Mouse (Mus musculus) MEL (cell line): ENCODE data around the gene Exoc4.

Experiments used
- CTCF ChIP-seq, 3 experiments: IDR thresholded peaks in 2 of 3; conservative IDR thresholded peaks in 1 of 3; 2 replicates each; pipeline ENCODE4 v1.5.1; 2011 to 2012; ENCODE audit warnings: low read length in 3 of 3, low read depth in 2 of 3, mild to moderate bottlenecking in 2 of 3, improper control_type of control experiment in 1 of 3, inconsistent platforms in 1 of 3, mixed read lengths in 1 of 3, moderate library complexity in 1 of 3; ENCODE audit not compliant: control insufficient read depth in 1 of 3, insufficient read depth in 1 of 3, poor library complexity in 1 of 3, severe bottlenecking in 1 of 3
- EP300 ChIP-seq, 2 experiments: IDR thresholded peaks; 2 replicates each; pipeline ENCODE4 v1.6.1; 2011; ENCODE audit warnings: improper control_type of control experiment in 2 of 2, low read length in 2 of 2, low read depth in 1 of 2, mild to moderate bottlenecking in 1 of 2
- GATA1 ChIP-seq: IDR thresholded peaks from 2 replicates; pipeline ENCODE4 v1.6.1; 2011; ENCODE audit warnings: low read depth, low read length, improper control_type of control experiment
- POLR2A ChIP-seq, 2 experiments: IDR thresholded peaks; 2 replicates each; pipeline ENCODE4 v1.6.1; 2011 to 2012; ENCODE audit warnings: low read length in 2 of 2, mild to moderate bottlenecking in 2 of 2, control low read depth in 1 of 2, improper control_type of control experiment in 1 of 2, low read depth in 1 of 2, moderate library complexity in 1 of 2; ENCODE audit not compliant: control insufficient read depth in 1 of 2, insufficient read depth in 1 of 2, poor library complexity in 1 of 2
- POLR2AphosphoS5 ChIP-seq: IDR thresholded peaks from 2 replicates; pipeline ENCODE4 v1.6.1; 2012; ENCODE audit warnings: low read depth, borderline replicate concordance, mild to moderate bottlenecking, inconsistent platforms, low read length, moderate library complexity, mixed read lengths
- ZNF384 ChIP-seq: IDR thresholded peaks from 2 replicates; pipeline ENCODE4 v1.6.1; 2012; ENCODE audit warnings: low read depth, mild to moderate bottlenecking, inconsistent platforms, low read length, improper control_type of control experiment

GRCm38 (mm10) chr6:33939169-33939568 lies 690.3 kb downstream of the Exoc4 start:
- TF ChIP-seq ZNF384 (no peak), POLR2A (IDR thresholded peaks at IDR 0.05; ENCODE audit: control insufficient read depth in 1 of 2, insufficient read depth in 1 of 2, low read depth in 1 of 2, low read length in 2 of 2, poor library complexity in 1 of 2) (no peak), CTCF (IDR thresholded peaks at IDR 0.05 in 2 of 3, conservative IDR thresholded peaks at IDR 0.05 in 1 of 3; ENCODE audit: control insufficient read depth in 1 of 3, insufficient read depth in 1 of 3, low read depth in 2 of 3, low read length in 3 of 3, poor library complexity in 1 of 3, severe bottlenecking in 1 of 3) (no peak), POLR2AphosphoS5 (no peak), GATA1 (no peak), EP300 (IDR thresholded peaks at IDR 0.05; ENCODE audit: low read depth in 1 of 2, low read length in 2 of 2) (no peak)
